Mouse (Mus musculus): Measurements from ENCODE around the gene Gm21981.

- TF ChIP-seq POLR2A (IDR thresholded peaks at IDR 0.05; ENCODE audit: low read depth, low read length) (no peak), CTCF (IDR thresholded peaks at IDR 0.05; ENCODE audit: extremely low read depth, insufficient read length, insufficient replicate concordance, low read depth, low read length) (no peak)
Measured at GRCm38 (mm10) chr17:47695337-47695710, 1.1 kb upstream of the Gm21981 start.

All from small intestine, adult 2 months (tissue).